Mouse (Mus musculus): ENCODE measurements around the gene Tubb4a. TPM values are rescaled to one million over a fixed set of nuclear protein-coding genes. Genes with fewer than 3 reads are reported as not detected.
A peak's percentile ranks its signal among the peaks of the same experiment; 100 is the strongest.

Tubb4a gene
- polyA plus RNA-seq, 1 experiment = 2.5 TPM

DNA sequence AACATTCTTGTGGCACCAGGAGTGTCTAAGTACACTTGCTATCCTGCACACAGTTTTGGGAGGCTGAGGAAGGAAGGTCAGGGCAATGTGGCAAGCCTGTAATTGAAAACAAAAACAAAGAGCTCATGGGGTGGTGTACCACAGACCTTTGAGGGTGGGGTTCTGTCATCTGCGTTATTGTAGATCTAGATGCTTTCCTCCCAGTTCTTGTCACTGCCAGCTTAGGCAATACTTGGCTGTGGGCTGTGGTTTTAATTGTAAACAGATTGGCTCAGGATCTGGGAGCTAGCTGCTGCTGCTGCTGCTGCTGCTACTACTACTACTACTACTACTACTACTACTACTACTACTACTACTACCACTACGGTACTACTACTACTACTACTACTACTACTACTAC is 14.7 kb upstream of the Tubb4a start:
- DNase-seq (ENCODE audit: low read depth) = no peak

DNA sequence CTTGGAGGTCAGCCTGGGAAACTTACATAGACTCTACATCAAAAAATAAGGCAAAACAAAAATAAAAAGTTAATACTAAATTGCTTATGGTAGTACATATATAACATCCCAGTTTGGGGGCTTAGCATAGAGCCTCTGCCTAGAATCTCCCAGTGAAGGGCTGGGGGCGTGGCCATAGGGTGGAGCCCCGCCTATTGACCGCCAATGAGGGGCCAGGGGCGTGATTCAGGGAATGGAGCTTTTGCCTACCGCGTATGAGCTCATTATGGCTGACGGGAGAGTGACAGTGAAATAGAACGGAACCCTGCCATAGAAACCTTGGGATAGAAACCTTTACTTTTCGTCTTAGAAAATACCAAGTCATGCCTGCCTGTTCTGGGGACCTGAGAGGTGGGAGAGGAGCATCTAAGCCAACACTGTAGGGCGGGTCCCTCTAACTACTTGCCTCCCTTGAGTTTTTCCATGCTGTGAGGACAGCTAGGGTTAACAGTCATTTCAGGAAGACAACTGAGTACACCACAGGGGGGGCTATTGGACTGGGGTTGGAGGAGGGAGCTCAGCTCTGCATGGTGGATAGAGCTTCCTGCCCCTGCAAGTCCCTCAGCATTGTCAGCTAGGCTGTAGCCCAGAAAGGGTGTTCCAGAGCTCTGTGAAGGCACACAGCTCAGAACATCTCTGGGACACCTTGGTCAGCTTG is 12.2 kb upstream of the Tubb4a start:
- no peak for DNase-seq (ENCODE audit: low read depth)

DNA sequence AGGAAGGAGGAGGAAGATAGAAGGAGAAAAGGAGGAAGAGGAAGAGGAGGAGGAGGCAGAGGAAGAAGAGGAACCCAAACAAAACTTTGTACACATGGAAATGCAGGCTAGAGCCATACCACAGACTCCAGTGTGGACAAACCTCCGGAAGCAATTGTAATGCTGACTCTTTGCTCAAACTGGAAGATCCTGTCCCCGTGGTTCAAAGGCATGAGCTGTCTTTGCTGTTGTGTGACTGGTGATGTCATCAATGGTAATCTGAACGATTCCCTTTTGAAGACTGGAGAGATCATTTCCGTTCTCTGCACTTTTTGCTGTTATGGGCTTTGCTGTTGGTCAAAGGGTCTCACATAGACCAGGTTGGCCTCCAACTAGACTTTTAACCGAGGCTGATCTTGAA is 10.7 kb upstream of the Tubb4a start:
- DNase-seq (ENCODE audit: low read depth) = no peak

- no peak for DNase-seq (ENCODE audit: low read depth)
Measured at GRCm38 (mm10) chr17:57096623-57096920, 9.0 kb upstream of the Tubb4a start.

DNA sequence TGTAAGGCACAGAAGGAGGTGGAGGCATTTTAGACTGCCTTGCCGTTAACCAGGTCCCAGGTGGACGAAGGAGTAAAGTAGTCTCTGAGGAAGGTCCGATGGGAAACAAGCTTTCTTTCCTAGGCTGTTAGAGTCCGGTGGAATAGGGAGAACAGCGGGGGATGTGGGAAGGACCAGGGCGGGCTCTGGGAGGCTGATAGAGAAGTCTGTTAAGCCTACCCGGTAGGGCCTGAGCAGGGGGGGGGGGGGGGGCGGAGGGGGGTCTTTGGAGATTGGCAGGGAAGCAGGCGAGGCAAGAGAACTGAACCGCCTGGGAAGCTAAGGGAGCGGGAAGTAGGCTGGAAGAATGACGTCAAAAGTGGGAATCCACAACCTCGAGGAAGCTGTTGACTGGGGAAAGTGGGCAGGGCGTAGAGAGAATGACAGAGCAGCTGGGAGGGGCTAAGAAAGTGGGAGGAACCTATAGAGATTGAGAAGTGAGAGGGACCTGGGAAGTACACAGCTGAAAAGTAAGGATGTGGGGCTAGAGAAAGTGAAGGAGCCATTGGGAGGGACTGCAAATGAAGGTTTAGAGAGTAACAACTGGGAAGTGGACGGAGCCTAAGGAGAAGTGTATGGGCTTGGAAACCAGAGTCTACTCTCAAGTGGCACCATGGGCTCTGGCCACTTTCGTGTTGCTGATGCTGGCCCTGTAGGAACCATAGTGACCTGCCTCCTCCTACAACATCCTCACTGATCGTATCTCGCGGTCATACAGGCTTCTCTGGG is 8.5 kb upstream of the Tubb4a start:
- DNase-seq (ENCODE audit: low read depth) = no peak

DNA sequence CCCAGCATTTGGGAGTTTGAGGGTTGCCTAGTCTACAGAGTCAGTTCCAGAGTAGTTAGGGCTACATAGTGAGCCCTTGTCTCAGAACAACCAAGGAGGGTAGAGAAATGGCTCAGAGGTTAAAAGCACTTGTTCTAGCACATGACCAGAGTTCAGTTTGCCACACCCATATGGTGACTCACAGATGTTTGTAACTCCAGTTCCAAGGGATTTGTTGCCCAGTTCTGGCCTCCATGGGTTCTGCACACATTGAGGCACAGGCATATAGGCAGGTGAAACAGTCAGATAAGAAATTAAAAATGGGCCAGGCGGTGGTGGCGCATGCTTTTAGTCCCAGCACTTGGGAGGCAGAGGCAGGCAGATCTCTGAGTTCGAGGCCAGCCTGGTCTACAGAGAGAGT is 6.6 kb upstream of the Tubb4a start:
- DNase-seq (ENCODE audit: low read depth) = no peak

DNA sequence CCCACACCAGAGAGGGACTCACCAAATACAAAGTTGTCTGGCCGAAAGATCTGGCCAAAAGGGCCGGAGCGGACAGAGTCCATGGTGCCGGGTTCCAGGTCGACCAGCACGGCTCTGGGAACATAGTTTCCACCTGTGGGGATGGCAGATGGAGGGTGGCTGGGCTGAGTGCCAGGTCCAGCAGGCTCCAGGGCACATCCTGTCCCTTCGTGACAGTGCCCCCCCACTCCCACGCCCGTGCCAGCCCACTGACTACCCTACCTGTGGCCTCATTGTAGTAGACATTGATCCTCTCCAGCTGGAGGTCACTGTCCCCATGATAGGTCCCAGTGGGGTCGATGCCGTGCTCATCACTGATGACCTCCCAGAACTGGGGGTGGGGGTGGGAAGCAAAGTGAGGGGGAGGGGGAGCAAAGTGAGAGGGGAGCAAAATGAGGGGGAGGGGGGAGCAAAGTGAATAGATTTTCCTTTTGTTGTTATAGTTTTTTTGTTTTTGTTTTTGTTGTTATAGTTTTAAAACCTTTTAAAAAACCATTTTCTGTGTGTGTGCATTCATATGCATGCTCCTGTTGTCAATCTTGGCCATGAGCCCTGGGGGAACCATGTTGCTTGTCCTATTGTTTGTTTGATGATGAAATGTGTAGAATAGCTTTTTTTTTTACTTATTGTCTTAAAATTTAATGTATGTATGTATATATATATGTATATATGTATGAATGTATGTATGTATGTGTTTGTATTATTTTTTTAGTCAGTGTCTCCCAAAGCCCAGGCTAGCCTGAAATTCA is 1.4 kb downstream of the Tubb4a start:
- no peak for DNase-seq (ENCODE audit: low read depth)

DNA sequence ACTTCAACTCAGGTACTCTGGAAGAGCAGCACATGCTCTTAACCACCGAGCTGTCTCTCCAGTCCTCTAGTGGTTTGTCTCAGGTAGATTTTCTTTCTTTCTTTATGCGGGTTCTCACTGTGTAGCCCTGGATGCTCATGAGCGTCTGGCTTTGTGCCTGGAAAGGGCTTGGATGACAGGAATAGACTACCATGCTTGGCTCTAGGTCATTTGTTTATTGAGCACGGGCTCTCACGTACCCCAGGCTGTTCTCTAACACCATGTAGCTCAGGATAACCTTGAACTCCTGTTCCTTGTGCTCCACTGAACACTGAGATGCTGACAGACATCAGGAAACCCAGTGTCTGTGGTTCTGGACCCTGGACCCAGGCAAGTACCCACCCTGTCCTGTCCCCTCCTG is 5.1 kb downstream of the Tubb4a start:
- DNase-seq (ENCODE audit: low read depth) = no peak

- no peak for DNase-seq (ENCODE audit: low read depth)
Measured at GRCm38 (mm10) chr17:57081234-57081842, 6.2 kb downstream of the Tubb4a start.

DNA sequence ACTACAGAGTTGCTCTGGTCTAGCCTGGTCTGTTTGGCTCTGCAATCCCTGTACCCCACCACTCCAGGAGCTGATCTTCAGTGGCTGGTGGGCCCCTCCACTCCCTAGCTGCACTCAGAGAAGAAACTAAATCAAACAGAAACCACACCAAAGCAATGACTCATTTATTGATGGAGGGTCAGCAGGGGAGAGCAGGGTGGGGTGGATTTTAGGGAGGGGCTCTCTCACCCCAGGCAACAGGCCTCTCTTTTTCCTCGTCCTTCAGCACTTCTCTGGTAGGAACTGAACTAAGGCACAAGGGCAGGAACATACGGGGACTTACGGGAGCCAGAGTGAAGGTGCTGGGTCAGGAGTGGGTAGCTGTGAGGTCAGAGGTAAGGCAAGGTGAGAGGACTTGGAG is 7.7 kb downstream of the Tubb4a start:
- DNase-seq (ENCODE audit: low read depth) = no peak

DNA sequence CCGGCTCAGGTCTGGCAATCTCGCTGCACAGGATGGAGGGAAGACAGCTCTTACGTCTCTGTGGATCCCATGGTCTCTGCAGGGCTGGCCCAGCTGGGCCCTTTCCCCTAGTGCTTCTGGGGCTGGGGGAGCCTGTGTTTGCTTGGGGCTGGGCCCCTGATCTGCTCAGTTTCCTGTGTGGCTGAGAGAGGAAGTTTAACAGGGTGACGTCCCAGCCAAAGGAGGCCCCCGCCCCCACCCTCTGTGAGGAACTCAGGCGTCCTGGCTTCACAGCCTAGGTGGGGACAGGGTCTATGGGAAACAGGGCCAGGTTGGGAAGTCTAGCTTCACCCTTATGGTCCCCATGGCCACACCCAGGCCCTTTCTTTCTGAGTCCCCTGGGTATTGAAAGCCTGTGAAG is 9.2 kb downstream of the Tubb4a start, which contains the start of gene Dennd1c:
TSS of gene Dennd1c (minus strand) at position 179 of the 400 bp plus-strand sequence.
- no peak for DNase-seq (ENCODE audit: low read depth)

- no peak for DNase-seq (ENCODE audit: low read depth)
Measured at GRCm38 (mm10) chr17:57076916-57077315, 10.7 kb downstream of the Tubb4a start.

GRCm38 (mm10) chr17:57070699-57071098 is 16.9 kb downstream of the Tubb4a start:
- no peak for DNase-seq (ENCODE audit: low read depth)

DNA sequence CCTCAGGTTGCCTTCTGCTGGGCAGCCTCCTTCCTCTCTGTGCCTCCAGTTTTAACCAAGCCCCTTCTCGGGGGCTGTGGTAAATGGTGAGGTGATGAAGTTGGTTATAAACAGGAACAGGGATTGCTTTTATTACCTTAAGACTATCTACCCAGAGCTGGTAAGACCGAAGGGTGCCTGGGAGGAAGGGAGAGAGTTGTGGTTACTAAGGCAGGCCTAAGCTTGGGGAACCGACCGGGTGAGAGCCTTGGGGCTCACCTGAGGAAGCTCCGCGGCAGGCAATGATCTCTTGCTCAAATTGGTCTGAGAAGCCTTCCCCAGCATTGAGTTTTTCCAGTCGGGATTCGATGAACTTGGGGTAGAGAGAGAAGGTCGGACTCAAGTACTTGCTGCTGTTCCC is 17.3 kb downstream of the Tubb4a start:
- DNase-seq (ENCODE audit: low read depth) = no peak

GRCm38 (mm10) chr17:57066908-57067307 is 20.7 kb downstream of the Tubb4a start:
- DNase-seq (ENCODE audit: low read depth) = no peak

GRCm38 (mm10) chr17:57063031-57063430 is 24.6 kb downstream of the Tubb4a start:
- DNase-seq (ENCODE audit: low read depth) = no peak

DNA sequence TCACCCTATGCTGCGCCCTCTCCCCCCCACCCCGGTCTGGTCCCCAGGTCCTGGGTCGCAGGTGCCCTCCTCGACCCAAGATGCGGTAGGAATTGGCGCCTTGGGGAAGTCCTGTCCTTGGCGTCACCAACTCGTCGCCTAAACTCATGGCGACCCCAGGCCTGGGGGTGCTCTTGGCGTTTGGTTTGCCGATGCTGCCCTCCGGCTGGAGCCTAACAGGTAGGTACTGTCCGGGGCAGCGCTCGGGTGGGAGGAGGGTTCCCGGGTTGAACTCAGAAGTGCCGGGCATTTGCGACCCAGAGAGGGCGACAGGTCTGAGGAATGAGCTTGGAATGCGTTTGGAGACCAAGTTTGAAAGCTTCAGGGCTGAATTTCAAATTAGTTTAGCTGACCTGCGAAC is 25.0 kb downstream of the Tubb4a start:
- no peak for DNase-seq (ENCODE audit: low read depth)

GRCm38 (mm10) chr17:57062011-57062521 is 25.5 kb downstream of the Tubb4a start:
- no peak for DNase-seq (ENCODE audit: low read depth)

- no peak for DNase-seq (ENCODE audit: low read depth)
Measured at GRCm38 (mm10) chr17:57061069-57061468, 26.5 kb downstream of the Tubb4a start.

DNA sequence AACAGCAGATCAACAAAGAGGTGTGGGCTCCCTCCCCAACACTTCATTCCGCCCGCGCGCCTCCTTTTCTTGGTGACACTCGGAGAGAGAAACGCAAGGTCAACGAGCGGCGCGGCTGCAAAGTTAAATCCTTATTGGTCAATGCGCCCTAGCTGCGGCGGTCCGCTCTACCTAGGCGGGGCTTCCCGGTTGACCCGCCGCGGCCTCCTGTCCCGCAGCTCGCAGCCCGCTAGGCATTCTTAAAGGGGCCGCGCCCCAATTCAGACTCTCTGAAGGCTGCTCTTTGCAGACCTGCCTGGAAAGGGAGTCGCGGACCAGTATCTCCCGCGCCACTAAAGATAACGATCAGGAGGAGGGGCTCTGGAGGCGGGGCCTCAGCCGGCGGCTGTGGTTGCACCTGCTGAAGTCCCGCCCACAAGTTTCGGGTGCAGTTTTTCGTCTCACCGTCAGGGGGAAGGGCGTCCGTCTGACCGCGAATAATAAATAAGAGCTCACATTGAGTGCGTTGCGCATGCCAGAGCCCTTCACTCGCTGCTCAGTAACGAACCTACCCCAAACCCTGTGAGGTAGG is 27.3 kb downstream of the Tubb4a start:
- peak; percentile 65 for DNase-seq (ENCODE audit: low read depth)

- no peak for DNase-seq (ENCODE audit: low read depth)
Measured at GRCm38 (mm10) chr17:57059486-57059977, 28.1 kb downstream of the Tubb4a start, which contains the start of gene Slc25a23. TSS of gene Slc25a23 (minus strand) at chr17:57059863.

Data from gonadal fat pad, adult 2 months (tissue).